Mouse (Mus musculus) kidney, adult 18-20 months (tissue): Measurements from ENCODE around the gene Plcb4.

Experiments
- DNase-seq: peaks from one replicate; pipeline ENCODE4 v3.0.0; 2021

Gene Plcb4

DNA sequence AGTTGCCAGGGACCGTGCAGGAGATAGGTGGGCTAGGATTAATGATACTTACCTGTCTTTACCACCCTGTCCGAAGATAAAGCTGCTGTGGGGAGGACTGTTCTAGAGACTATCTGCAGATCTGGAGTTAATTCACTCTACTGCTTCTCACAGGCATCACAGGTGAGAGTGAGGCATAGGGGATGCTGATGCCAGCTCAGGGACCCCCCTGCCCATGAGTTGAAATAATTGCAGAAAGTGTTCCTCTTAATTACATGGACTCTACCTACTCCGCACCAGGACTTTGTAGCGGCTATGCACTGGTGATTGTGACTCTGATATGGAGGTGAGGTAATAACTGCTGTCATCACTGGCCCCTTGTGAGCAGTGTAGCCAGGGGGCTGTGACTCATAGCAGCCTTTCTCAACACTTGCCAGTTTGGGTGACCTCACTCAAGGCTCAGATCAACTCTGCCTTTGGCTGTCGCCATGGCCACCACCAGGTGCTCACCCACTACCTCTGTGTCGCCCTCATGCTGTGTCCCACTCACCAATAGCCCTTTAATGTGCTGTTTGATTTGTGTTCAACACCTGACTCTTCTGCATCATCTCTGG is 107.8 kb downstream of the Plcb4 start:
- DNase-seq = no peak

DNA sequence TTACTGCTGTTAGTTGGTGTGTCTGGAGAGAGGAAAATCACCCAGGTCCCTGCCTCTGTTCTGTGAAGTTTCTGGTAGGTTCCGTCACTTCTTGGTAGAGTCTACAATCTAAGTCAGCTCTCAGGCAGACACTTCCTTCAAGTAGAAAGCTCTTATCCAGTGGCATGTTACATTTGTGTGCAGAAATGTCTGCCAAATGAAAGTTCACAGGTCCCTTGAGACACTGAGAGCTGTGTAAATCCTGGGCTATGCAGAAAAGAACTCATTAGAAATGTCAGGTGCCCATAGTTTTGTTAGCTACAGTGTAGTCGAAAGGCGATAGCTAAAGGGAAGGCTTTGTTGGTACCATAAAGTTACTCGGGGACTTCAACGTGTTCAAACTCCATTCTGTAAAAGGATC is 108.7 kb downstream of the Plcb4 start:
- DNase-seq = no peak

DNA sequence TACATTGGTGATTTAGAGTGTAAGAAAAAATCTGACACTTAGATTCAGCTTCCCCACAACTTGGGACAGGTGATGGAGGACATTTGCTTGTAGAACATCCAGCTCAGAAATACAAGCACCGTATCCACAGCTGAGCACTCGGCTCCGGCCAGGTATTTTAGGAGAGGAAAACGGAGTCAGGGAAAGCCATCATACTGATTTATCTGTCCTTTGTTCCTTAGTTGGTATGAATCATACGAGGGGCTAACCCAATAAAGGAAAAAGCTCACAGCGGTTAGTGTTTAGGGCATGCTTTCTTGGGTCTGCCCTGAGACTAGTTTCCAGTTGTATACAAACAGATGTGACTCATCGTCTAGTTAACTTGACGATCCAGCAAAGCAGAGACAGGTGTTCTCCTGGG is 110.9 kb downstream of the Plcb4 start:
- no peak for DNase-seq

DNA sequence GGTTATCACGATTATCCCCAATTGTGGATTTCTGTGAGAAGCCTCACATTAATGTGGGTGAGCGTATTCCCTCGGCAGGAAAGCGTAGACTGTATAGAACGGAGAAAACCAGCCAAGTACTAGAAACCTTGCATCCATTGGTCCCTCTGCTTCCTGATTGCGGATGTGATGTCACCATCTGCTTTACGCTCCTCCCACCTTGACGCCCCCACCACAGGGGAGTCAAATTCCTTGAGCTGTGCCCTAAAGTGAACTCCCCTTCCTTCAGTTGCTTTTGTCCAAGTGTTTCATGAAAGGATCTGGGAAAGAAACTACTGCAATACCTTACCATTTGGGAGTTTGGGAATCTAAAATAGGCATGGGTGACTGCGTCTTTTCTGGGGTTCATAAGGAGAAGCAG is 111.4 kb downstream of the Plcb4 start:
- DNase-seq = no peak

DNA sequence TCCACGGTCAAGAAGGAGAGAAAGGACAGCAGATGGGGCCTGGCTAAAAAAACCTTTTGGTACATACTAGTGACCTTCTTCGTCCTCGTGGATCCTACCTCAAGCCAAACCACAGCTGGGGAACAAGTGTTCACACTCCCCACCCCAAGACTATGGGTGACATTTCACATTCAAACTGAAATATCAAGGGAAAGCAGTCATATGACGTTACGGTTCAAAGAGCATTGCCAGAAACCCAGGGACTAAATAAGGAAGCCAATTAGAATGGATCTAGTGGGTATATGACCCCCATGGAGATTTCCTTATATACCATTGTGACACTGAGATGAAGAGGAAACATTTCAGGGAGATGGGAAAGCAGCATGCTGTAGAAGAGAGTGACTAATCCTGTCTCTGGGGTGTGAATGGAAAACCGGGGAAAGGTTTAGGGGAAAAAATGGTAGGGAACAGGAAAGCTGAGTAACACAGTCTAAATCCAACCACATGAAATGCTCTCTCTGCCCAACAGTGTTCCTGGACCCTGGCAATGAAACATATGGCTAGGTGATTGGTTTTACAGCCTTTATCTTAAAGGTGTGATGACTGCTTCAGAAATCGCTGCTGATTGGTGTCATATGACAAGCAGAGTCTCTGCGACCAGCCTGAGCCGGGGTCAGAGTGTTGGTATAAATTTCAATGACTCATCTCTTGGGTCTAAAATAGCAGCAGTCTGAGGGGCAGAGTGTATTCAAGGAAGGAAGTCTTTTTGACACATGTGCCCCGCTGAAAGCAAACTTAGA is 114.6 kb downstream of the Plcb4 start:
- no peak for DNase-seq

DNA sequence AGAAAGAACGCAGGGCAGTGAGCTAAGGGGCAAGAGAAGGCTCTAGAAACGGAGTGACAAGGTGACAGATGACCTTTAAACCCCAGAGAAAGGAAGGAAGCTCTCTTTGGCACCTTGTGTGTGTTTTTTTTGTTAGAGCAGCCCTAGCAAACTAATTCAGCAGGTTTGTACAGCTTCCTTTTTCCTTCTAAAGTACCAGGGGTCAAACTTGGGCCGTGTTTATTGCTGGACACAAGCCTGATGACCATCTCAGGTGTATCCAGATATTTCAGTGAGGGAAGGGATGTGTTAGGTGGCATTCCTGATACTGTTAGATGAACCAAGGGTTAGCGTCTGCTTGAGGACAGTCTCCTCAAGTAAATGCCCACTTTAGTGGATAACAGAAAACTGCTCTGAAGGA is 116.2 kb downstream of the Plcb4 start:
- no peak for DNase-seq

DNA sequence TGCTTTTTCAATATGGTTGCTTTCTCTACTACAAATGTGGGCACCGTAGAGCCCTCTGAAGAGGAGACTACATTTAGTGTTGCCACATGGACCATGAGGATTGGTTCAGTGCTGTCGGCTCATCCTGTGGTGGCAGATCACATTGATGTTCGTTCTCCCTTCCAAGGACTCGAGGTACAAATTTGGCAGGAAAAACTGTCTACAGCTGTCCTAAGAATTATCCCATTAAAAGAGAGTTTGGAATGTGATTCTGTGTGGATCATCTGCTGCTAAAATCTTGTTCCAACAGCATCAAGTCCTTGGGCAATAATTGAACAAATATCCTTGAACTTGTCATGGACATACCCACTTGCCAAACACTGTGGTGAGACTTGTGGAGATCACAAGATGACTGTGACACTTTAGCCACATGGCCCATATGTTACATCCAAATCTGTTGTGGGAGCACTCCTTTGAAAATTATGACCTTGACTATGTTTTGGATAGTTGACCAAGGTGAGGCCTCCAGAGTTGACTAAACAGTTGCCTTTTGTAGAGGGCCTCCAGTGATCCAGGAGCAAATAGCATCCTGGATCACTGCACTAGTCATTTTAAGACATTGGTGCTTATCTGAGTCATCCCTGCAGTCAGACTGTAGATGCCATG is 117.4 kb downstream of the Plcb4 start:
- no peak for DNase-seq

DNA sequence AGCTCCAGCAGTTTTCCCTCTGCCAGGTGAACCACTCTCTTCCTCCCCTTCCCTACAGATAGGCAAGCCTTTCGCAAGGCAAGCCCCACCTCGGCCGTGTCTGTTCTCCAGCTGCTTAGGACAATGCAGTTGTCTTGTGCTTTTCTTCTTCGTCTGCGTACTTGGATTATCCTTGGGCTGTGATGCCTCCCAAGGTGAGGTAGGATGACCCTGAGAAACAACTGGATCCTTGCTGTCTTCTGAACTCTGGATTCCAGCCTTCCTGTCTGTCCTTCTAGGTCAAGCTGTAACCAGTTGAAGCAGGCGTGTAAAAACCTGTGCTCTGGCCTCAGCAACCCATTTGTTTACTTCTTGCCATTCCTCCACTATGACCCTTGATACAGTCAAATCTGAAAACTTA is 122.6 kb downstream of the Plcb4 start:
- no peak for DNase-seq

DNA sequence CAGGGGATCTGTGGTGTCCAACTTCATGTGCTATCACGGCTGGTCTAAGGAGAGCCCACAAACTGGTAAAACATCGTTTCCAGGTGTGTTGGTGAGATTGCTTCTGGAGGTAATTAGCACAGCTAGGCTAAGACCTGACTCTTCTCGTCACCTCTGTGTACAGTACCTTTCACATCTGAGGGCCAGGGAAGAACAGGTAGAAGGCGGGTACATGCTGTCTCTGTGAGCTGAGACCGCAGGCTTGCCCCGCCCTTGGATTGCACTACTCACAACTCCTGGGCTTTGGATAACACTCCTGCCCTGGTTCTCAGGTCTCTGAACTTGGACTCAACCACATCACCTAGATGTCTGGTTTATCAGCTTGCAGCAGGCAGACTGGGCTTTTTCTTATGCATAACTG is 128.6 kb downstream of the Plcb4 start:
- no peak for DNase-seq

DNA sequence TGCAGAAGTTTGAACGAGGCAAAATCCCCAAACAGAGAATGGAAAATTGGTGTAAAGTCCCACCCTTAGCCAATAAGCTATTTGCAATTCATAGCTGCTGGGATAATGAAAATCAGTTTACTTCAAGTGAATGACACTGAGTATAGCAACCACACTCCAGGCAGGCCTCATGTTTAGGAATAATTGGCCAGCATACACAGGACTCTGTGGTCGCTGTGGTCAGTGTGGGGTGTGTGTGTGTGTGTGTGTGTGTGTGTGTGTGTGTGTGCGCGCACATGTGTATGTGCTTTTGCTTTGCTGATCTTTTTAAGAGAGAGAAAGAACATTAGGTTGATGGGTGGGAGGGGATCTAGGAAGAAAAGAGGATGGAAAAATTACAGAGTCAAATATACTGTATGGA is 134.1 kb downstream of the Plcb4 start:
- DNase-seq = no peak

DNA sequence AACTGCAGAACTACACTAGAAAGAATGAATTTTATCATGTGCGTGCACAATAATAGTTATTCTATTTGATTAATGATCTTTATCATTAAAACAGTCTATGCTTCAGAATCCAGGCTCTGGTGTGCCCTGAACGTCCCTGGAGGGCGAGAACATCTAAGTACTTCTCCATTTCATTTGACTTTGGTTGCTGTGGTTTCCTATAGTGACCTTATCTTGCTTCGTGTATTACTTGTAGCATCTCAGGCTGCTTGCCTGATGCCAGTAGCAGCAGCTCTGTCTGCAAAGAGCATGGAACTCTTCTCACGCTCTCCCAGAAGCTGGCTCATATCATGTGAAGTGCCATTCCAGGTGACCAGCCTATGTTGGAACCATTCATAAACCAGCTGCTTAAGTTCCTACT is 137.9 kb downstream of the Plcb4 start:
- no peak for DNase-seq

DNA sequence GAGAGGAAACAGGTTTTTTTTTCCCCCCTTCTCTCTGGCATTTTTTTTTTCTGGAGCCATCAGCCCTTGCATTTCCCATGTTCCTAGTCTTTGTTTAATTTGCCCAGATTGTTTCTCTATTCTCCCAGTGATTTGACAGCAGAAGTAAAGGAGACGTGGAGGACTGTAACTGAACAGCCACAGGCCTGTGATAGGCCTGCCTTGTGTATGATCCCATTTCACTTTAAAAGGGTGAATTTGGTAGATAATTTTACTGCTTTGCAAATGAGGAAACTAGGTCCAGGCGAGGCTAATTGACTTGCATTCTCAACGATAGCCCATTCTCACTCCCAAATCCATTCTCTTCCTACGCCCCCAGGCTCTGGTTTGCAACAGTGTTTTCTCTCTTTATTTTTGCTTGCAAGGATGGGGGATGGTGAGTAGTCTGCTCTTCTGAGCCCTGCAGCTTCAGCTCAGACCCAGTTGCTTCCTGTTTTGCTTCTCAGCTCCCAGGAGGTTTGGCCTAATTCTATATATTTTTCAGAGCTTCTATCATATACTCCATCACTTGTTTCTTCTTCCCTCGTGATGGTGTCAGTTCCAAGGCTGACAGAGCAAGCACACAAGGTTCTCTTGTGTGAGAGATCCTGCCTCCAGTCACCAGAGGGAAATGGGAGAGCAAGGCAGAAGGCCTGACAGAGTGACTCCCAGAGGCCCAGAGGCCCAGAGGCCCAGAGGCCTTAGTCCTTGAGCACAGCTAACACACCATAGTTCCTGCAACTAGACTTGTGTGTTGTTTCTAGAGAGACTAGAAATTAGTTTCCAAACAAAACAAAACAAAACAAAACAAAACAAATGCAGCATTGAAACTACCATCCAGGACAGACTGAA is 139.1 kb downstream of the Plcb4 start:
- no peak for DNase-seq

DNA sequence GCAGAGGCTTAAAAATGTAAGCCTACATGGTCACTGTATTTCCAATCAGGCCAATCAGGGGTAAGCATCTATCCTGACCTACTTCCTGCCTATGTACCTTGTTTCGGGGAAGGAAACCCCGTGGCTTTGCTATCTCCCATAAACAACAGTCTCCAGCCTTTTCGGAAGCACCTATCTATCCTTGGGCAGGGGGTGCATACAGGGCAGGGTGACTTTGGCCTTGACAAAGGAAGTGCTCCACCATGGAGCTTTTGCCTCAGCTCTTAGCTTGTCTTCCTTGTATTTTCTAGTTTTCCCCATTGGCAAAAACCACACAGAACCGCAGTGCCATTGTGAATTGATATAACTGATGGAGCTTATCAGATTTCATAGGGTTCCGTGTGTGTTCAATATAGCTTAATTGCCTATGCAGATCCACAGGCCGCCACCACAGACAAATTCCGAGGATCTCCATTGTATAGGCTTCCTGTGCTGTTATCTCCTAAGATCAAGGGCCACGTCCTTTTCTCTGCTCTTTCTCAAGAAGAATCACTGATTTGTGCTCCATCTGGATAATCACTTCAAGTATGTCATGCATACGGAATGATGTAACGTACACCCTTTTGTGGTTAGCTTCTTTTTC is 140.4 kb downstream of the Plcb4 start:
- DNase-seq = no peak

DNA sequence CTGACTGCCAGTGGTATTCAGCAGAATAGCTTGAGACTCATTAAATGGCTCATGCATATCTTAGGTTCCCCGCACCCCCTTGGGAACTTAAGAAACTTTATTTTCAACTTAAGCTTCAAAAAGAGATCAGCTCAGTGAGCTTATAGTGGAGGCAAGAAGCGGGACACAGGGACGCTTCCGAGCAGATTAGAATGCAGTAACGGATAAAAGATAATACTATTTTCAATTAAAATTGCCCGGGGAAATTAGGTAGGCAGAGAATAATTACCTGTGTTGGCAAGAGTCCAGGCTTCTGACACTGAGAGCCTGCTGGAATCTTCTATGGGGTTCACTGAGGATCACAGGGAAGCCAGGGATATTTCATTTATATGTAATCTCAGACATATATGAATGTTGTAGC is 141.6 kb downstream of the Plcb4 start:
- no peak for DNase-seq

DNA sequence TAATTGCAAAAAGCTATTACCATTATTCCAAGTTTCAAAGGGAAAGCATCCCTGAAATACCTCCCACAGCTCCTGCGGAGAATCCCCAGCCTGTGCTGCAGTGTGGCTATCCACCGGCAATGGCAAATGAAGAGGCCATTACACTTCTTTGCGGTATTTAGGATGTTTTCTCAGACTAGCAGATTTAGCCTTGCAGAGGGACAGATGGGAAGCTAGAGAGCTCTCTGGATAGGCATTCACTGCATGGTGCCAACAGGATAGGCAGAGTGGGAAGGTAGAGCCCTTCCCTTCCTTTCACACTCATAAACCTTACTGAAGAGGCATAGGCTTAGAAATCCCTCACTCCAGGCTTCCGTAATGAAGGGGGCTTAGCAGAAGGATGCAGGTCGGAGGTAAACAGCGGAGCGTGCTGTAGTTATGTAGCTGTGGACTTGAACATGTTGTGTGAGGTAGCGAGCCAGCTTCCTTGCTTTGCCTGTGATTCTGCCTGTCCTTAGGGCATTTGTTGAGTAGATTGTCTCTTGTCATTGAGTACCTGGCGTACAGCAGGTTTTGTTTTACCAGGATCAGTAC is 144.2 kb downstream of the Plcb4 start:
- no peak for DNase-seq

DNA sequence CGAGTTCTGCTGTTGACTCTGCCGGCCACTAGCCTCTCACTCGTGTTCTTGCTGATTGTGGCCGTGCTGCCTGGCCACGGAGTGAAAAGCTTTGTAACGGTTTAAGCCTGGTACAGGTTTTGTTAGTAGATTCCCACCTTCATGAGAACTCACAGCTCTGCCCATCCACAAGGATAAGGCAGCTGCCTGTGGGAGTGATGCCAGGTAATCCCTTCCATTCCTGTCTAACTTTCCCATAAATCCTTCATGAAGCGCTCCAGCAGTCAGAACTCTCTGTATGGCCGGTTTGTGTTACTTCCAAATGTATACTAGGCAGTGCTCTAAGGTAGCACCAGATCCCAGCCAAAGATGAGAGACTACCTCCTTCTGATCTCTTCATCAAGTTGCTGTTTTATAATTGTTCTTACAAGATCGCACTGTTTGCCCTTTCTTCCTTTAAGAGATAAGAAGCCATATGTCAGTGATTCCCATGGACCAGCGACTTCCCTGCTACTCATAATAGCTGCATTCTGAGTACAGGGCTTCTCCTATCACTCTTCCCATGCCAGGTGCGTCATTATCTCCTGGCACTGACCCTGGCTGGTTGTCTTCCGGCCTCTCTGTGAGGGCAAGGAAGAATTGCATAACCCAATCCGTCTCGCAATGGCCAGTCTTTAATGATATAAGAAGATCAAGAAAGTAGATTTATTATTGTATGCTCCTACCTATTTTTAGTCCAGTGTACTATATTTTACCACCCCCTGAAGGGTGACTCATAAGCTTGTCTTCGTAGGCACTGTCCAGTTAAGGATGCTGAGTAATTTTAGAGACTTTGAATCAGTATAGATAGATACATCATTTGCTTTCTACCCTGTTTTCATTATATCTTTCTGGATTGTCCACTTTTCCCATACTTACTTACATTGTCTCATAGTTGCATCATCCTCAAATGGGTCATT is 147.2 kb downstream of the Plcb4 start:
- no peak for DNase-seq

DNA sequence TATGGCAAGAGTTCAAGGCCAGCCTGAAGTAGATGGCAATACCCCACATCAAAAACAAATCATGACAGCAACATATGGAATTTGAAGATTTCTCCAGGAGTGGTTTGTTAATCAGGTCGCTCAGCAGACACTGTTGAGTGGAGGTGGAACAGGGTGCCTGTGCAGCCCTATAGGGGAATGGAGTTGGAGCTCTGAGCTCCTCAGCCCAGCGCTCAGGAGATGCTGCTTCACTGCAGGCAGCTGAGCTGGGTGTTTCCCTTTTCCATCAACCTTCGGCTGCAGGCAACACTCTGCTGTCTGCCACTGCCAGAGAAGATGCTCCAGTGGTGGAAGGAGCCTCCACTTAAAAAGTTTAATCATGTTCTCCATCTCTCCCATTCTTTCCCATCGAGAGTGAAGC is 149.5 kb downstream of the Plcb4 start:
- DNase-seq = no peak

DNA sequence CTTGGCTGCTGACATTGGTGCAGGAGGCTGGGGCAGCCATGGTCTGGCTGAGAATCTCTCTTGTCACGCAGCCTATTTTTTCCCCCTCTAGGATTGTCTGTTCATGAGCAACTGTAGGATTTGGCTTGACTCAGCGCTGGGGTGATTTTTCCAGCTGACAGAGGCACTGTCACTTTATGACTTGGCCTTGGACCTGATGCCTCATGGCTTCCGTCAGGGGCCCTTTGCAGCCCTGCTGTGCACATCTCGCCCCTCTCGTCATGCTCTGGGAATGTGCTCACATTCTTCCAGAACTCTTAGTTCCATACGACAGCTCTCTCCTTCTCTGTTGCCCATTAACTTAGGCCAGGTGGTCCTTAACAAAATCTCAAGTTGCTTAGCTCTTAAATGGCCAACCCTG is 152.0 kb downstream of the Plcb4 start:
- DNase-seq = no peak

DNA sequence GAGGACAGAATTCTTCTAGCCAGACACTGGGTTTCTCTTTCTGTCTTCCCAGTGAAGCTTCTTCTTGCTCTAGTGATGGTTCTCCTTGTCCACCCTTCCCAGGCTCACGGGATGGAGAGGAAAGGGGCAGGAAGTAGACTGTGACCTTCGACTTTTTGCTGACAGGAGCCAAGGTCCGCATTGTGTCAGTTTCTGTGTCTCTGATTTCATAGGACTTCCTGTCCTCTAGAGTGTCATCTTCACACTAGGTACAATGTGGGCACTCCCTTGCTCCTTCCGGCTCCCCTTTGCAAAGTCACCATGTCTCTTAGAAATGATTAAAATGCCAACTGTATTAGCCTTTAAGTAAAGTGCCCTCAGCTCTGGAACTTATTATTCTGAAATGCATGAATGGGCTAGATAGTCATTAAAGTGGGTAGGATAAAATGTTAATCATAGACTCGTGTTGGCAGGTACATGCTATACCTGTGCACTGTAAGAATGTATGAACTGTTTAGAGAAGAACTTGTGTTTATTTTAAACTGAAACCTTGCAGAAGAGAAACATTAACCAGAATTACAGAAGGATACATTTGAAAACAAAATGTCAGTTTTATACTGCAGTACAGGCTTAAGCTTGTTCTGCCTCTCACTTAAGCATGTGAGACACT is 152.8 kb downstream of the Plcb4 start:
- peak; percentile 16 for DNase-seq

DNA sequence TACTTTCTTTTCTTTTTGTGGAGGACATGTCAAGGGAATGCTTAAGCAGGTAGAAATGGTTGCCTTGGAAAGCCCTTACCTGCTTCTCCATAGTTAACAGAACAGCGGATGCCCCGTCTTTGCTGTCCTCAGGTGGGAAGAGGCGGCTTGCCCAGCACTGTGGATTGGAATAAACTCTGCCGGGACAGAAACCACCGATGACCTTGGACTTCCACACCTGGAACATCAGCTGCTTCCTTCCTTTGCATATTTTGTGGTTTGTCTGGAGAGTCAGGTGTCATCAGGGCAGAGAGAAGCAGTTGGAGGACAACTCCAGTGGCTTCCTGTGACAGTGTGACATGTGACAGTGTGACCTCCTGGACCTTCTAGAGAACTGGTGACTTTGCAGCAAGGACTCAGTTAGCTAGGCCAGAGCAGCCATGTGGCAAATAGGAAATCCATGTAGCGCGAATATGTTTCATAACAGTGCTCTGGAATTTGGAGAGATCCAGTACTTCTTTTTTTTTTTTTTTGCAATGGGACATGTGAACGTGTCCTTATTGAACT is 154.0 kb downstream of the Plcb4 start:
- no peak for DNase-seq

DNA sequence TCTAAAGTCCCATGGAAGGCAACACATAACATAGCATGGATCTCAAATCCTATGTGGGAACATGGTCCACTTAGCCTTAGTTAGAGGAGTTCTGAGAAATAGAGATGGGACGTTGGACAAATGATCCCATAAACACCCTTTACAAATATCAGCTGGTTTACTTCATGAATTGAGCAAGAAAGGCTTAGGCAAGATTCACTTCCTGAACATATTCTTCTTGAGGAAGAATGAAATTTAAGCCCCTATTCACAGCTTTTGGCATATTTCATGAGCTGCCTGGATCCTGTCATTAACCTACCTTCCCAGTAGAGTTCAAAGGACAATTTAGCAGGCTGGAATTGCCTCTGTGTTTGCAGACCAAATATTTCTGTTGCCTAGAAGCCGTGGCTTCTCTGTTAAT is 161.9 kb downstream of the Plcb4 start:
- no peak for DNase-seq
